Mouse (Mus musculus) limb, embryonic 10.5 days (tissue): ENCODE results near the gene Slc15a4. TPM values are rescaled to one million over a fixed set of nuclear protein-coding genes. Genes with fewer than 3 reads are reported as not detected.

Source experiments
- DNase-seq: peaks from one replicate; pipeline ENCODE4 v3.0.0-alpha.2; 2017; ENCODE audit warnings: low spot score
- H3K27ac ChIP-seq: fragments of 300-500 bp; sonication (generic); 2 replicates; pipeline ENCODE4 v1.5.1; 2016; ENCODE audit warnings: mild to moderate bottlenecking
- H3K27me3 ChIP-seq: fragments of 300-500 bp; sonication (generic); 2 replicates; pipeline ENCODE4 v1.6.1; 2016; ENCODE audit warnings: low read depth, mild to moderate bottlenecking; ENCODE audit not compliant: poor library complexity, severe bottlenecking
- H3K36me3 ChIP-seq: fragments of 300-500 bp; sonication (generic); 2 replicates; pipeline ENCODE4 v1.6.1; 2016; ENCODE audit warnings: mild to moderate bottlenecking, moderate library complexity
- H3K4me1 ChIP-seq: fragments of 300-500 bp; sonication (generic); 2 replicates; pipeline ENCODE4 v1.6.1; 2016
- H3K4me3 ChIP-seq: fragments of 300-500 bp; sonication (generic); 2 replicates; pipeline ENCODE4 v1.5.1; 2016; ENCODE audit warnings: mild to moderate bottlenecking, moderate library complexity
- H3K9me3 ChIP-seq: fragments of 300-500 bp; sonication (generic); replicated peaks from 2 replicates; pipeline ENCODE4 v1.6.1; 2016; ENCODE audit warnings: mild to moderate bottlenecking
- WGBS: fragments of 180-500 bp; shearing (Covaris S2); methylation state at CpG from one replicate; pipeline ENCODE4 v1.1.7; 2016; 5-methylcytosine and 5-hydroxymethylcytosine counted together
- polyA plus RNA-seq: library from polyadenylated mRNA; unstranded; fragments of >200 nt; fragmentation: Nextera tagmentation; extraction: Ambion mirVana; gene quantifications from 2 replicates; pipeline ENCODE4 v1.2.1, GENCODE M21; 2016

The Slc15a4 gene
- polyA plus RNA-seq, 1 experiment from 2014 or later: 25.6 TPM

GRCm38 (mm10) chr5:127616151-127616550 lies 16.5 kb downstream of the Slc15a4 start:
- Histone ChIP-seq H3K4me3 (peak overlapping the region; percentile 93), H3K36me3 (no peaks in the 10 kb centered on the region), H3K4me1 (peaks cover 23% of the 10 kb centered on the region), H3K27ac (peak overlapping the region; percentile 96), H3K9me3 (no peaks in the 10 kb centered on the region), H3K27me3 (no peaks in the 10 kb centered on the region)
- no peak for DNase-seq
- 21% methylated on average over 5 of the region's 5 CpGs for WGBS

- Histone ChIP-seq H3K9me3 (no peaks in the 10 kb centered on the region), H3K4me1 (peaks cover 23% of the 10 kb centered on the region), H3K4me3 (peak overlapping the region; percentile 93), H3K36me3 (no peaks in the 10 kb centered on the region), H3K27ac (no peak overlapping the region), H3K27me3 (no peaks in the 10 kb centered on the region)
- 91% methylated on average over 3 of the region's 3 CpGs for WGBS
- DNase-seq: no peak
These were observed 17.2 kb downstream of the Slc15a4 start for GRCm38 (mm10) chr5:127615459-127615858.

- no peak for DNase-seq
- Histone ChIP-seq H3K4me1 (peaks cover 23% of the 10 kb centered on the region), H3K27ac (no peak overlapping the region), H3K27me3 (no peaks in the 10 kb centered on the region), H3K4me3 (no peak overlapping the region), H3K36me3 (peaks cover 19% of the 10 kb centered on the region), H3K9me3 (no peaks in the 10 kb centered on the region)
- 96% methylated on average over 6 of the region's 6 CpGs for WGBS
These were observed 20.3 kb downstream of the Slc15a4 start for GRCm38 (mm10) chr5:127612397-127612796.

GRCm38 (mm10) chr5:127611881-127612280 lies 20.8 kb downstream of the Slc15a4 start:
- Histone ChIP-seq H3K36me3 (peaks cover 24% of the 10 kb centered on the region), H3K27me3 (no peaks in the 10 kb centered on the region), H3K27ac (no peak overlapping the region), H3K4me3 (no peak overlapping the region), H3K4me1 (peaks cover 20% of the 10 kb centered on the region), H3K9me3 (no peaks in the 10 kb centered on the region)
- no peak for DNase-seq
- WGBS: 97% methylated on average over 1 of the region's 1 CpGs

- H3K4me1 ChIP-seq: peaks cover 13% of the 10 kb centered on the region
- WGBS: 84% methylated on average over 6 of the region's 6 CpGs
- H3K27ac ChIP-seq: no peak overlapping the region
These were observed 21.7 kb downstream of the Slc15a4 start for GRCm38 (mm10) chr5:127610787-127611509.

GRCm38 (mm10) chr5:127609191-127609714 lies 23.4 kb downstream of the Slc15a4 start:
- Histone ChIP-seq H3K4me1 (no peaks in the 10 kb centered on the region), H3K9me3 (no peaks in the 10 kb centered on the region), H3K27ac (no peak overlapping the region), H3K27me3 (no peaks in the 10 kb centered on the region), H3K36me3 (peaks cover 48% of the 10 kb centered on the region), H3K4me3 (no peak overlapping the region)
- WGBS: 86% methylated on average over 7 of the region's 7 CpGs
- no peak for DNase-seq

More at GRCm38 (mm10) chr5:127610787-127611509, 21.7 kb downstream of the Slc15a4 start:
- Histone ChIP-seq H3K9me3 (no peaks in the 10 kb centered on the region), H3K4me3 (no peak overlapping the region), H3K27me3 (no peaks in the 10 kb centered on the region), H3K36me3 (peaks cover 33% of the 10 kb centered on the region)
- no peak for DNase-seq

- no peaks in the 10 kb centered on the region for H3K4me1 ChIP-seq
- H3K36me3 ChIP-seq: peaks cover 66% of the 10 kb centered on the region
- DNase-seq: no peak
- no peaks in the 10 kb centered on the region for H3K9me3 ChIP-seq
- no peaks in the 10 kb centered on the region for H3K27me3 ChIP-seq
- WGBS: 94% methylated on average over 2 of the region's 2 CpGs
- no peak overlapping the region for H3K27ac ChIP-seq
- H3K4me3 ChIP-seq: no peak overlapping the region
These were observed 25.2 kb downstream of the Slc15a4 start for GRCm38 (mm10) chr5:127607507-127607906.

- H3K36me3 ChIP-seq: peaks cover 97% of the 10 kb centered on the region
- 93% methylated on average over 5 of the region's 5 CpGs for WGBS
- no peak overlapping the region for H3K27ac ChIP-seq
- no peak for DNase-seq
- H3K9me3 ChIP-seq: no peaks in the 10 kb centered on the region
- H3K4me1 ChIP-seq: no peaks in the 10 kb centered on the region
- H3K4me3 ChIP-seq: no peak overlapping the region
- H3K27me3 ChIP-seq: no peaks in the 10 kb centered on the region
These were observed 29.7 kb downstream of the Slc15a4 start for GRCm38 (mm10) chr5:127602996-127603395.

- Histone ChIP-seq H3K27ac (no peak overlapping the region), H3K4me3 (no peak overlapping the region), H3K9me3 (no peaks in the 10 kb centered on the region), H3K4me1 (no peaks in the 10 kb centered on the region), H3K27me3 (no peaks in the 10 kb centered on the region), H3K36me3 (peaks cover 99% of the 10 kb centered on the region)
- no peak for DNase-seq
- WGBS: 90% methylated on average over 7 of the region's 7 CpGs
These were observed 35.8 kb downstream of the Slc15a4 start for GRCm38 (mm10) chr5:127596862-127597261.

GRCm38 (mm10) chr5:127595676-127596075 lies 37.0 kb downstream of the Slc15a4 start:
- Histone ChIP-seq H3K27me3 (no peaks in the 10 kb centered on the region), H3K27ac (no peak overlapping the region), H3K4me3 (no peak overlapping the region), H3K4me1 (no peaks in the 10 kb centered on the region), H3K36me3 (peaks cover 92% of the 10 kb centered on the region), H3K9me3 (no peaks in the 10 kb centered on the region)
- no peak for DNase-seq
- 94% methylated on average over 3 of the region's 3 CpGs for WGBS

GRCm38 (mm10) chr5:127592854-127593253 lies 39.8 kb downstream of the Slc15a4 start:
- H3K4me1 ChIP-seq: no peaks in the 10 kb centered on the region
- DNase-seq: no peak
- H3K27ac ChIP-seq: no peak overlapping the region
- no peaks in the 10 kb centered on the region for H3K27me3 ChIP-seq
- WGBS: 83% methylated on average over 6 of the region's 6 CpGs
- H3K4me3 ChIP-seq: no peak overlapping the region
- H3K36me3 ChIP-seq: peaks cover 73% of the 10 kb centered on the region
- H3K9me3 ChIP-seq: no peaks in the 10 kb centered on the region

- WGBS: 78% methylated on average over 5 of the region's 5 CpGs
- no peak overlapping the region for H3K4me3 ChIP-seq
- no peak overlapping the region for H3K27ac ChIP-seq
- H3K36me3 ChIP-seq: peaks cover 68% of the 10 kb centered on the region
- no peak for DNase-seq
- H3K27me3 ChIP-seq: no peaks in the 10 kb centered on the region
- no peaks in the 10 kb centered on the region for H3K9me3 ChIP-seq
- H3K4me1 ChIP-seq: no peaks in the 10 kb centered on the region
These were observed 40.3 kb downstream of the Slc15a4 start for GRCm38 (mm10) chr5:127592406-127592805.

GRCm38 (mm10) chr5:127587854-127588253 lies 44.8 kb downstream of the Slc15a4 start:
- no peak overlapping the region for H3K4me3 ChIP-seq
- H3K27ac ChIP-seq: no peak overlapping the region
- no peaks in the 10 kb centered on the region for H3K27me3 ChIP-seq
- no peak for DNase-seq
- H3K9me3 ChIP-seq: no peaks in the 10 kb centered on the region
- H3K4me1 ChIP-seq: no peaks in the 10 kb centered on the region
- H3K36me3 ChIP-seq: peaks cover 23% of the 10 kb centered on the region
- 62% methylated on average over 6 of the region's 6 CpGs for WGBS
